Mouse (Mus musculus) kidney, postnatal 0 days (tissue): ENCODE results near the gene Ccdc120. TPM values are rescaled to one million over a fixed set of nuclear protein-coding genes. Genes with fewer than 3 reads are reported as not detected.
"Not testable (repeated sequence)": the region's sequence is repeated elsewhere in the genome, so short reads cannot be mapped to it uniquely, and the experiment has no call there.

Experiments
- ATAC-seq: fragments of 200-750 bp; cut with Nextera tagmentation; replicated peaks from 2 replicates; pipeline ENCODE4 v1.8.0; 2017; ENCODE audit warnings: low read depth, moderate number of reproducible peaks, moderate TSS enrichment, moderate library complexity; ENCODE audit not compliant: low FRiP score
- DNase-seq: peaks from one replicate; pipeline ENCODE4 v3.0.0-alpha.2; 2016; ENCODE audit warnings: low spot score
- H3K27ac ChIP-seq: fragments of 300-500 bp; sonication (generic); 2 replicates; pipeline ENCODE4 v1.5.1; 2014; ENCODE audit warnings: mild to moderate bottlenecking
- H3K27me3 ChIP-seq: fragments of 300-500 bp; sonication (generic); 2 replicates; pipeline ENCODE4 v1.6.1; 2014; ENCODE audit warnings: low read length, mixed read lengths; ENCODE audit not compliant: insufficient read depth
- H3K36me3 ChIP-seq: fragments of 300-500 bp; sonication (generic); 2 replicates; pipeline ENCODE4 v1.6.1; 2014; ENCODE audit warnings: low read length, mixed read lengths; ENCODE audit not compliant: insufficient read depth
- H3K4me1 ChIP-seq: fragments of 300-500 bp; sonication (generic); replicated peaks from 2 replicates; pipeline ENCODE4 v1.6.1; 2014; ENCODE audit warnings: antibody characterized with exemption, low read length, mixed read lengths; ENCODE audit not compliant: insufficient read depth
- H3K4me2 ChIP-seq: fragments of 300-500 bp; sonication (generic); 2 replicates; pipeline ENCODE4 v1.6.1; 2014; ENCODE audit warnings: mild to moderate bottlenecking, low read length, moderate library complexity, mixed read lengths
- H3K4me3 ChIP-seq: fragments of 300-500 bp; sonication (generic); replicated peaks from 2 replicates; pipeline ENCODE4 v1.5.1; 2014; ENCODE audit warnings: low read depth, low read length
- H3K9ac ChIP-seq: fragments of 300-500 bp; sonication (generic); 2 replicates; pipeline ENCODE4 v1.6.1; 2014; ENCODE audit warnings: low read depth, low read length
- H3K9me3 ChIP-seq: fragments of 300-500 bp; sonication (generic); replicated peaks from 2 replicates; pipeline ENCODE4 v1.6.1; 2016; ENCODE audit warnings: low read length, inconsistent platforms, mixed read lengths
- CTCF ChIP-seq: IDR thresholded peaks from 2 replicates; pipeline ENCODE4 v1.5.1; 2016; ENCODE audit warnings: antibody characterized with exemption, low read depth, mild to moderate bottlenecking, moderate library complexity
- WGBS: fragments of 180-500 bp; shearing (Covaris S2); extraction: QIAGEN DNeasy Blood & Tissue Kit; methylation state at CpG from one replicate; pipeline ENCODE4 v1.1.7; 2014; 5-methylcytosine and 5-hydroxymethylcytosine counted together
- polyA plus RNA-seq: library from polyadenylated mRNA; unstranded; fragments of >200 nt; fragmentation: Nextera tagmentation; extraction: Ambion mirVana; gene quantifications from 2 replicates; pipeline ENCODE4 v1.2.1, GENCODE M21; 2015

Gene Ccdc120
- polyA plus RNA-seq, 1 experiment from 2014 or later, result 16.8 TPM

DNA sequence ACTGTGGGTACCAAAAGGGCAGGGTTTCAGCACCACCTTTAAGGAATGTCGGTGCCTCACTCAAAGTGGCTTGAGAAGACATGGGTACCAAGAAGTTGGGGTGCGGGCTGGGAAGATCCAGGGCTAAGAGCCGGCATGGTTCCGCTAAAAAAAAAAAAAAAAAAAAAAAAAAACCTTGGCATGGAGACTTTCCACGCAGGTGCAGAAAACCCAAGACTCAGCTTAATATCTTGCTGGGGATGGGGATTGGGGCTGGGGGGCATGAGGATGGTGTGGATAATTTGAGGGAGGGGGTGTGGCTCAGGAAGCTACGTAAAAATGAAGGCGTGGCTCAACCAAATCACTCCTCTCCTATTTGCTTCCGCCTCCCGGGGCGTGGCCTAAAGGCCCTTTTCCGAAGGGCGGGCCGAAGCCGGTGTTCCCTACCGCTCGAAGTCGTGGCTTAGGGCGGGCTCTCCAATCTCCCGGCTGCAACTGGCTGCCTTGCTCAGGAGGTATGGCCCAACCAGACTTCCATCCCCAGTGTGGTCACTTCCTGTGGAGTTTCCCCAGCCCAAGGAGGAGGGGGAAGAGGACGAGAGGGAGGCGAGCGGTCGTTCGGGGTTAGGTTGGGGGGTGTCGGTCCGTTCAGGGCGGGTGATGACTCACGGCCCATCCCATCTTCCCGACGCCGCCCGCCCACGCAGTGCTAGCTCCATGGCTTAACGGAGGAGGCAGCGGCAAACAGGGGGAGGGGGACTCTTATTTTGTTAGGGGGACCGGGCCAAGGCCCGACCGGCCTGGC, 11.6 kb upstream of the Ccdc120 start, which contains the start of gene Tfe3:
Tfe3 (plus strand) TSS at position 424 of the 784 bp plus-strand sequence.
- H3K4me1 ChIP-seq, result no peaks in the 10 kb centered on the region
- H3K4me2 ChIP-seq, result peak within 1 kb of the TSS; percentile 67
- H3K27ac ChIP-seq, result peak within 1 kb of the TSS; percentile 82
- H3K9ac ChIP-seq, result peak within 1 kb of the TSS; percentile 78
- TF ChIP-seq CTCF, result no peak
- ATAC-seq (peak; percentile 98), DNase-seq (peak; percentile 97)
- no peaks in the 10 kb centered on the region for H3K36me3 ChIP-seq
- H3K4me3 ChIP-seq, result peak within 1 kb of the TSS; percentile 69
- H3K9me3 ChIP-seq, result no peaks in the 10 kb centered on the region
- WGBS, result 33% methylated on average over 34 of the region's 38 CpGs
- no peaks in the 10 kb centered on the region for H3K27me3 ChIP-seq

GRCm38 (mm10) chrX:7753627-7754026, 2.9 kb upstream of the Ccdc120 start:
- H3K9me3 ChIP-seq, H3K27ac ChIP-seq, ATAC-seq, H3K9ac ChIP-seq, H3K4me1 ChIP-seq, H3K36me3 ChIP-seq, H3K4me2 ChIP-seq, H3K27me3 ChIP-seq, H3K4me3 ChIP-seq, DNase-seq: not testable (repeated sequence)
- peak; percentile 54 for TF ChIP-seq CTCF
- WGBS, result 25% methylated on average over 3 of the region's 3 CpGs

DNA sequence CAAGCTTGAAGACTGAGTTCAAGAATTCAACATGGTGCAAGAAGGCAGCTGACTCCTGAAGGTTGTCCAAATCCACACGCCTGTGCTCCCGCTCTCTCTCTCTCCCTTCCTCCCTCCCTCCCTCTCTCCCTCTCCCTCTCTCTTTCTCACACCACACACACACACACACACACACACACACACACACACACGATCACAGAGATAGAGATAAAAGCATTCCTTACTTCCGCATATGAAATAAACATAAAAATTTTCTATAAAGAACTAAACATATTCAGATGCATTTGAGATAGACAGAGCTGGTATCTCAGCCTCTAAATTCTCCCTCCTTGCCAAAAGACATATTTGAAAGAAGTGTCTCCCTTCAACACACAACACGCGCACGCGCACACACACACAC, 5.3 kb downstream of the Ccdc120 start:
- no peaks in the 10 kb centered on the region for H3K9me3 ChIP-seq
- no peaks in the 10 kb centered on the region for H3K36me3 ChIP-seq
- H3K27ac ChIP-seq, result no peak overlapping the region
- H3K4me2 ChIP-seq, result no peak overlapping the region
- no peak for TF ChIP-seq CTCF
- no peak overlapping the region for H3K4me3 ChIP-seq
- no peak for ATAC-seq
- no peaks in the 10 kb centered on the region for H3K27me3 ChIP-seq
- no peak overlapping the region for H3K9ac ChIP-seq
- WGBS, result 89% methylated on average over 8 of the region's 8 CpGs
- H3K4me1 ChIP-seq, result no peaks in the 10 kb centered on the region
- no peak for DNase-seq

- 47% methylated on average over 1 of the region's 1 CpGs for WGBS
- TF ChIP-seq CTCF, result no peak
- H3K27me3 ChIP-seq, result no peaks in the 10 kb centered on the region
- ATAC-seq (no peak), DNase-seq (no peak)
- no peak overlapping the region for H3K9ac ChIP-seq
- no peak overlapping the region for H3K27ac ChIP-seq
- H3K36me3 ChIP-seq, result no peaks in the 10 kb centered on the region
- no peaks in the 10 kb centered on the region for H3K9me3 ChIP-seq
- H3K4me2 ChIP-seq, result no peak overlapping the region
- H3K4me1 ChIP-seq, result no peaks in the 10 kb centered on the region
- no peak overlapping the region for H3K4me3 ChIP-seq
These were observed 5.8 kb downstream of the Ccdc120 start for GRCm38 (mm10) chrX:7744940-7745339.

DNA sequence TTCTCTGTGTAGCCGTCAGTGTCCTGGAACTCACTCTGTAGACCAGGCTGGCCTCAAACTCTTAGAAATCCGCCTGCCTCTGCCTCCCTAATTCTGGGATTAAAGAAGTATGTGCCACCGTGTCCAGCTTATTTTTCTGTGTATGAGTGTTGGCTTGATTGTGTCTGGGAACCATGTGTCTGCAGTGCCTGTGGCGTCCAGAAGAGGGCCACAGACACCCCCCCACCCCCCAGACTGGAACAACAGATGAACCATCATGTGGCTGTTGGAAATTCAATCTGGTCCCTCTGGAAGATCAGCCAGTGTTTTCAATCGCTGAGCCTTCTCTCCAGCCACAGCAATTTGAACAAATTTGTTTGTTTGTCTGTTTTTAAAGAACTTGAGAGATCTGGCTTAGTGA, 7.2 kb downstream of the Ccdc120 start:
- no peak for DNase-seq
- Histone ChIP-seq H3K9ac (no peak overlapping the region), H3K36me3 (no peaks in the 10 kb centered on the region), H3K9me3 (no peaks in the 10 kb centered on the region), H3K4me2 (no peak overlapping the region), H3K27me3 (no peaks in the 10 kb centered on the region), H3K27ac (no peak overlapping the region), H3K4me3 (no peak overlapping the region), H3K4me1 (no peaks in the 10 kb centered on the region)
- peak; percentile 42; the same call in 1 of the 2 replicates for TF ChIP-seq CTCF
- ATAC-seq, result no peak
- 66% methylated on average over 5 of the region's 5 CpGs for WGBS

GRCm38 (mm10) chrX:7741103-7741502, 9.6 kb downstream of the Ccdc120 start:
- ATAC-seq (no peak), DNase-seq (no peak)
- H3K9ac ChIP-seq, result no peak overlapping the region
- no peak for TF ChIP-seq CTCF
- peak overlapping the region; percentile 18 for H3K4me3 ChIP-seq
- no peaks in the 10 kb centered on the region for H3K27me3 ChIP-seq
- 77% methylated on average over 5 of the region's 5 CpGs for WGBS
- peak overlapping the region; percentile 32; the same call in 1 of the 2 replicates for H3K4me2 ChIP-seq
- peak overlapping the region; percentile 77 for H3K27ac ChIP-seq
- 0 out of 2 replicates have a peak, but pooled peaks cover 3% of the 10 kb centered on the region for H3K36me3 ChIP-seq
- H3K4me1 ChIP-seq, result no peaks in the 10 kb centered on the region
- H3K9me3 ChIP-seq, result no peaks in the 10 kb centered on the region
